Mouse (Mus musculus): ENCODE measurements around the gene Ppp3r2. TPM values are rescaled to one million over a fixed set of nuclear protein-coding genes. Genes with fewer than 3 reads are reported as not detected.

The Ppp3r2 gene
- polyA plus RNA-seq, 1 experiment from 2014 or later, result 0.96 TPM

GRCm38 (mm10) chr4:49664850-49665249 is 17.0 kb downstream of the Ppp3r2 start:
- Histone ChIP-seq H3K27ac (ENCODE audit: low read depth, low read length) (no peak overlapping the region), H3K36me3 (ENCODE audit: control insufficient read depth, insufficient read depth, low read length) (peaks cover 9% of the 10 kb centered on the region; the same call in 1 of the 2 replicates), H3K4me3 (ENCODE audit: low read depth, low read length) (no peak overlapping the region), H3K9ac (replicated peaks; ENCODE audit: low read depth, low read length) (no peak overlapping the region), H3K4me2 (ENCODE audit: low read depth, low read length) (no peak overlapping the region), H3K27me3 (ENCODE audit: control insufficient read depth, insufficient read depth, low read length) (no peaks in the 10 kb centered on the region), H3K4me1 (ENCODE audit: control insufficient read depth, insufficient read depth, low read length) (no peaks in the 10 kb centered on the region), H3K9me3 (ENCODE audit: control insufficient read depth, low read length) (no peaks in the 10 kb centered on the region)
- no peak for ATAC-seq (ENCODE audit: low read depth)
- 91% methylated on average over 5 of the region's 5 CpGs for WGBS

GRCm38 (mm10) chr4:49662231-49662630 is 19.6 kb downstream of the Ppp3r2 start:
- H3K9me3 ChIP-seq (ENCODE audit: control insufficient read depth, low read length), result no peaks in the 10 kb centered on the region
- ATAC-seq (ENCODE audit: low read depth), result no peak
- H3K27ac ChIP-seq (ENCODE audit: low read depth, low read length), result no peak overlapping the region
- no peaks in the 10 kb centered on the region for H3K27me3 ChIP-seq (ENCODE audit: control insufficient read depth, insufficient read depth, low read length)
- no peak overlapping the region for H3K4me2 ChIP-seq (ENCODE audit: low read depth, low read length)
- no peak overlapping the region for H3K9ac ChIP-seq (replicated peaks; ENCODE audit: low read depth, low read length)
- peaks cover 12% of the 10 kb centered on the region; the same call in 1 of the 2 replicates for H3K36me3 ChIP-seq (ENCODE audit: control insufficient read depth, insufficient read depth, low read length)
- WGBS, result 94% methylated on average over 4 of the region's 4 CpGs
- no peaks in the 10 kb centered on the region for H3K4me1 ChIP-seq (ENCODE audit: control insufficient read depth, insufficient read depth, low read length)
- no peak overlapping the region for H3K4me3 ChIP-seq (ENCODE audit: low read depth, low read length)

DNA sequence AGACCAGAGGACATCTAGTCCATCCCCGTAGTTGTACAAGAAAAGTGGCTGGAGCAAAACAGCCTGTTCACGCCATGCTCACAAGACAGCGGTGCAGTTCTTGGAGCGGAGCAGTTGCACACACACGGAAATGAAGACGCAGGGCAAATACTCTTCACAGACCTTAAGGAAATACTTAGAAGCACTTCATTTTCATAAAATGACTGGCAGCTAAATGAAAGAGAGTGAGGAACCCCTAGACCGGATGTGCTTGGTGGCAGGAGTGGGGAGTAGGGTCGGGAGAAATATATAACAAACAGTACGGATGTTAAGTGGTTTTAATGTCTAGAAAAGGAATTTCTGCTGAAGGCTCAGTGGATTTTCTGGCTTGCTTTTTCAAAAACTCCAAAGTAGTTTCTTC is 20.2 kb downstream of the Ppp3r2 start:
- ATAC-seq (ENCODE audit: low read depth), result no peak

DNA sequence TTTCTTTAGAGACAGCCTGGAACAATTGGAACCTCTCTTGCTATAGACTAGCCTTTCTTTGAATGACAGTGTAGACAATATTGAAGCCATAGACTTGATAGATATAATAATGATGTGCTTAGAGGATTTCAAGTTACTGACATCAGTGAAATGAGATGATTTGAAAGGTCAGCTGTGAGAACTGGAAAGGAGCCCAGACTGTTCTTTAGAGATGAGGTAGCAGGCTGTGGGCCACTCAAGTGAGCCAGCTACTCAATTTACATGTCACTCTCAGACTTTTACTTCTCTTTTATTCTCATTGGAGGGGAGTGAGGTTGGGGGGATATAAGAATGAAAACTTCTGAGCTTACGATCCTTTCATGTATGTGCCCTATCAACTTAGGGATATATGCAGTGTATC is 22.4 kb downstream of the Ppp3r2 start:
- peaks cover 33% of the 10 kb centered on the region for H3K36me3 ChIP-seq (ENCODE audit: control insufficient read depth, insufficient read depth, low read length)
- H3K4me1 ChIP-seq (ENCODE audit: control insufficient read depth, insufficient read depth, low read length), result no peaks in the 10 kb centered on the region
- WGBS, result 90% methylated on average over 1 of the region's 1 CpGs
- H3K4me2 ChIP-seq (ENCODE audit: low read depth, low read length), result no peak overlapping the region
- no peak overlapping the region for H3K9ac ChIP-seq (replicated peaks; ENCODE audit: low read depth, low read length)
- H3K4me3 ChIP-seq (ENCODE audit: low read depth, low read length), result no peak overlapping the region
- H3K9me3 ChIP-seq (ENCODE audit: control insufficient read depth, low read length), result no peaks in the 10 kb centered on the region
- no peak overlapping the region for H3K27ac ChIP-seq (ENCODE audit: low read depth, low read length)
- ATAC-seq (ENCODE audit: low read depth), result no peak
- no peaks in the 10 kb centered on the region for H3K27me3 ChIP-seq (ENCODE audit: control insufficient read depth, insufficient read depth, low read length)

More for the DNA sequence above, 20.2 kb downstream of the Ppp3r2 start:
- no peaks in the 10 kb centered on the region for H3K27me3 ChIP-seq (ENCODE audit: control insufficient read depth, insufficient read depth, low read length)
- no peak overlapping the region for H3K4me2 ChIP-seq (ENCODE audit: low read depth, low read length)
- WGBS, result 97% methylated on average over 9 of the region's 9 CpGs
- no peak overlapping the region for H3K4me3 ChIP-seq (ENCODE audit: low read depth, low read length)
- H3K4me1 ChIP-seq (ENCODE audit: control insufficient read depth, insufficient read depth, low read length), result no peaks in the 10 kb centered on the region
- H3K9ac ChIP-seq (replicated peaks; ENCODE audit: low read depth, low read length), result no peak overlapping the region
- H3K9me3 ChIP-seq (ENCODE audit: control insufficient read depth, low read length), result no peaks in the 10 kb centered on the region
- H3K36me3 ChIP-seq (ENCODE audit: control insufficient read depth, insufficient read depth, low read length), result peaks cover 16% of the 10 kb centered on the region
- H3K27ac ChIP-seq (ENCODE audit: low read depth, low read length), result no peak overlapping the region

DNA sequence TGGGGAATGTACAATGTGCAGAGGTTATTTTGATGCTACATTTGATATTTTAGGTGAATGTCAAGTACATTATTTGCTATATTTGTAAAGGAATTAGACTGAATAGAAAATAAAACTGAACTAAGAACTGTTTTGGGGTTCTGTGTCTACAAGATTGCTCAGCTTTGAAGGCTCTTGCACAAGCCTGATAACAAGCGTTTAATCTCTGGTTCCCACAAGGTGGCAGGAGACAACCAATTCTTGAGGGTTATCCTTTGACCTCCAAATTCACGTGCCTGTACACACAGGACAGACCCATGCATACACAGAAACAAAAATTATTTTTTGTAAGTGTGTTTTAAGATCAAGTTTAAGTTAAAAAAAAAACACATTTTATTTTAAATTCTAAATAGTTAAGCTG is 41.9 kb downstream of the Ppp3r2 start:
- Histone ChIP-seq H3K27me3 (ENCODE audit: control insufficient read depth, insufficient read depth, low read length) (no peaks in the 10 kb centered on the region), H3K4me2 (ENCODE audit: low read depth, low read length) (no peak overlapping the region), H3K9me3 (ENCODE audit: control insufficient read depth, low read length) (no peaks in the 10 kb centered on the region), H3K36me3 (ENCODE audit: control insufficient read depth, insufficient read depth, low read length) (peaks cover 32% of the 10 kb centered on the region), H3K27ac (ENCODE audit: low read depth, low read length) (no peak overlapping the region), H3K9ac (replicated peaks; ENCODE audit: low read depth, low read length) (no peak overlapping the region), H3K4me1 (ENCODE audit: control insufficient read depth, insufficient read depth, low read length) (no peaks in the 10 kb centered on the region), H3K4me3 (ENCODE audit: low read depth, low read length) (no peak overlapping the region)
- WGBS, result 84% methylated on average over 2 of the region's 2 CpGs
- ATAC-seq (ENCODE audit: low read depth), result no peak

GRCm38 (mm10) chr4:49637821-49638220 is 44.0 kb downstream of the Ppp3r2 start:
- WGBS, result 92% methylated on average over 11 of the region's 11 CpGs
- H3K36me3 ChIP-seq (ENCODE audit: control insufficient read depth, insufficient read depth, low read length), result peaks cover 31% of the 10 kb centered on the region

GRCm38 (mm10) chr4:49632139-49632481 is 49.7 kb downstream of the Ppp3r2 start:
- Histone ChIP-seq H3K9ac (replicated peaks; ENCODE audit: low read depth, low read length) (peak overlapping the region; percentile 75), H3K4me1 (ENCODE audit: control insufficient read depth, insufficient read depth, low read length) (peaks cover 13% of the 10 kb centered on the region), H3K27me3 (ENCODE audit: control insufficient read depth, insufficient read depth, low read length) (no peaks in the 10 kb centered on the region), H3K27ac (ENCODE audit: low read depth, low read length) (peak overlapping the region; percentile 87), H3K9me3 (ENCODE audit: control insufficient read depth, low read length) (no peaks in the 10 kb centered on the region), H3K36me3 (ENCODE audit: control insufficient read depth, insufficient read depth, low read length) (0 out of 2 replicates have a peak, but pooled peaks cover 8% of the 10 kb centered on the region), H3K4me2 (ENCODE audit: low read depth, low read length) (peak overlapping the region; percentile 78), H3K4me3 (ENCODE audit: low read depth, low read length) (peak overlapping the region; percentile 86)
- under 1% methylated on average over 30 of the region's 30 CpGs for WGBS
- peak; percentile 83 for ATAC-seq (ENCODE audit: low read depth)

More at GRCm38 (mm10) chr4:49637821-49638220, 44.0 kb downstream of the Ppp3r2 start:
- no peak overlapping the region for H3K4me2 ChIP-seq (ENCODE audit: low read depth, low read length)
- H3K4me3 ChIP-seq (ENCODE audit: low read depth, low read length), result no peak overlapping the region
- H3K27me3 ChIP-seq (ENCODE audit: control insufficient read depth, insufficient read depth, low read length), result no peaks in the 10 kb centered on the region
- no peak overlapping the region for H3K27ac ChIP-seq (ENCODE audit: low read depth, low read length)
- H3K9me3 ChIP-seq (ENCODE audit: control insufficient read depth, low read length), result no peaks in the 10 kb centered on the region
- peaks cover 13% of the 10 kb centered on the region for H3K4me1 ChIP-seq (ENCODE audit: control insufficient read depth, insufficient read depth, low read length)
- H3K9ac ChIP-seq (replicated peaks; ENCODE audit: low read depth, low read length), result no peak overlapping the region
- ATAC-seq (ENCODE audit: low read depth), result no peak

DNA sequence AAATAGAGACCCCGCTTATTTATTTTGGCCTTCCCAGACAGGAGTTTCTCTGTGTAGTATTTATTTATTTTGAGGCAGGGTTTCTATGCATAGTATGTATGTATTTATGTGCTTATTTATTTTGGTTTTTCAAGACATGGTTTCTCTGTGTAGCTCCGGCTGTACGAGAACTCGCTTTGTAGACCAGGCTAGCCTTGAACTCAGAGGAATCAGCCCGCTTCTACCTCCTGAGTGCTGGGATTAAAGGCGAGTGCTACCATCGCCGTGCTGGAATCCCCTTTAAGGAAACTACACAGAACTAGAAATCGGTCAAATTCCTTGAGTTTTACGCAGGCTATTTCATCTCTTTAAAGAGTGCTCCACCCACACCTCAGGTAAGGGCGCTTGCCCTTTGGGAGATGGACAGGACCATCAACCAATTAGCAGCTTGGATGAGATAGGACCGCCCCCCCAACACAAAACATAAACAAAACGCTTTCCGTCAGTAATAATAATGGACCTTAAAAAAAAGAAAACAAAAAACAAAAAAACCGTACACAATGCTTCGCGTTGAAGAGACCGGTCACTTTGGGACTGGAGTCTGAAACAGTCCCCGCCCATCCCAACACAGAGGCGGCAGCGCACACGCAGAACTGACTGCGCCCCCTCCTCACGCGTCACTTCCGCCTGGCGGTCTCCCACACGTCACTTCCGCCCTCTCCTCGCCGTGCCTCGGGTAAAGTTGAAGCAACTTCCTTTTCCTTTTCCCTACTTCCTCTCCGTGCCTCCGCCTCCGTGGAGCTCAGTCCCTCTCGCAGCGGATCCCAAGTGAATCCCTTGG is 50.3 kb downstream of the Ppp3r2 start, which contains the start of gene Rnf20:
Gene Rnf20 (plus strand): TSS at position 688 of the 820 bp plus-strand sequence.
- H3K4me1 ChIP-seq (ENCODE audit: control insufficient read depth, insufficient read depth, low read length), result peaks cover 13% of the 10 kb centered on the region
- H3K4me3 ChIP-seq (ENCODE audit: low read depth, low read length), result peak within 1 kb of the TSS; percentile 86
- H3K4me2 ChIP-seq (ENCODE audit: low read depth, low read length), result peak within 1 kb of the TSS; percentile 78
- H3K27me3 ChIP-seq (ENCODE audit: control insufficient read depth, insufficient read depth, low read length), result no peaks in the 10 kb centered on the region
- 0 out of 2 replicates have a peak, but pooled peaks cover 8% of the 10 kb centered on the region for H3K36me3 ChIP-seq (ENCODE audit: control insufficient read depth, insufficient read depth, low read length)
- WGBS, result 4% methylated on average over 37 of the region's 37 CpGs
- peak; percentile 97 for ATAC-seq (ENCODE audit: low read depth)
- peak within 1 kb of the TSS; percentile 75 for H3K9ac ChIP-seq (replicated peaks; ENCODE audit: low read depth, low read length)
- peak within 1 kb of the TSS; percentile 87 for H3K27ac ChIP-seq (ENCODE audit: low read depth, low read length)
- H3K9me3 ChIP-seq (ENCODE audit: control insufficient read depth, low read length), result no peaks in the 10 kb centered on the region

GRCm38 (mm10) chr4:49628941-49629340 is 52.9 kb downstream of the Ppp3r2 start:
- no peaks in the 10 kb centered on the region for H3K36me3 ChIP-seq (ENCODE audit: control insufficient read depth, insufficient read depth, low read length)
- no peak for ATAC-seq (ENCODE audit: low read depth)
- no peaks in the 10 kb centered on the region for H3K9me3 ChIP-seq (ENCODE audit: control insufficient read depth, low read length)
- no peak overlapping the region for H3K27ac ChIP-seq (ENCODE audit: low read depth, low read length)
- no peak overlapping the region for H3K4me3 ChIP-seq (ENCODE audit: low read depth, low read length)
- no peaks in the 10 kb centered on the region for H3K27me3 ChIP-seq (ENCODE audit: control insufficient read depth, insufficient read depth, low read length)
- peaks cover 8% of the 10 kb centered on the region for H3K4me1 ChIP-seq (ENCODE audit: control insufficient read depth, insufficient read depth, low read length)
- no peak overlapping the region for H3K4me2 ChIP-seq (ENCODE audit: low read depth, low read length)
- H3K9ac ChIP-seq (replicated peaks; ENCODE audit: low read depth, low read length), result no peak overlapping the region
- 80% methylated on average over 5 of the region's 5 CpGs for WGBS
